Mouse (Mus musculus): Measurements from ENCODE around the gene Gm36210.

The Gm36210 gene

GRCm38 (mm10) chr7:4923586-4924364 lies 17.5 kb upstream of the Gm36210 start:
- CTCF ChIA-PET: no interaction called here

DNA sequence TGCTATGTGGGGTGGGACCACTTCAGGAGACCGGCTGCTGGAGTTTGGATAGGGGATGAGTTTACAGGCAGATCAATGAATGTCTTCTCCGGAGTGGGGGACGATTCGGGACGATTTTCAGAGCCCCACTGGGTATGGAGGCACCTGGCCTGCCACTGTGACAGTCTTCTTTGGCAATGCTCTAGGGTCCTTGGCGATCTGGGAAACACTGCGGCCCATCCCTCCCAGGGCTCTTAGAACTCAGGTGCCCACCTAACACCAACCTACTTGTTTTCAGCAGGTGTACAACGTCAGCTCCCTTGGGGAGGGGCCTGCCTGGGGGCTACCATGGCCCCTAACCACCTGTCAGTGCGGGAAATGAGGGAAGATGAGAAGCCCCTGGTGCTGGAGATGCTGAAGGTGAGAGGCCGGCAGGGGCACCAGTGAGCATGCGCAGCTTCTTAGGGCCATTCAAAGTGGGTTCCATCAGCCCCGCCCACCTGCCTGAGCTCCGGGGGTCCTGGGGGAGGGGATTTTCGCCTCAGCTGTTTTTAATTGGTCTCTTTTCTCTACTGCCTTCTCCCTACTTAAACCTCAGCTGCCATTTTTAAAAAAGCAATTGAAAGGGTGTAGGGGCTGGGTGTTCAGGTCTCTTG lies 16.7 kb upstream of the Gm36210 start:
- CTCF ChIA-PET: interaction anchor here (1.1 kb wide), 1 partner anchor 12 kb away, joined by 3 read pairs; no protein-coding TSS in a partner anchor

DNA sequence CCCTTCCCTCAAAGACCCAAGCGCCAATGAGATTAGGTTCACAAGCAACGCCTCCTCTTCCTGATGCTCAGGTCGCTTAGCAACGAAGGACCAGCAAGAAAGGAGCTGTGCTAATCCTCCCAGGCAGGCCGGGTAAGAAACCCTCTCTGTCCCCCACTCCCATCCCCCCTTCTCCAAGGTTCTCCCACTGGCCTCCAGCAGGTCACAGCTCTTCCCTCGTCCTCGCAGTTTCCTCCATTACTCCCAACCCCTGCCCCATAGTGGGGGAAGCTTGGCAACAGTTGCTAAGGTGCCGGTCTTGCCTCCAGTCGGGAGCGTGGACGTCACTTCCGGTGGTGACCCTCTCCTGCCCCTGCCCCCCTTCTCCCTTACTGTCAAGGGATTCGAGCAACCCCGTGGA lies 16.2 kb upstream of the Gm36210 start:
- CTCF ChIA-PET: interaction anchor here (1.1 kb wide), 1 partner anchor 11 kb away, joined by 3 read pairs; no protein-coding TSS in a partner anchor

- CTCF ChIA-PET: interaction anchor here (1.1 kb wide), 1 partner anchor 11 kb away, joined by 3 read pairs; no protein-coding TSS in a partner anchor
These were observed 15.6 kb upstream of the Gm36210 start, which contains the start of gene Nat14 for GRCm38 (mm10) chr7:4921824-4922482. TSS of gene Nat14 (plus strand) at chr7:4922028.

- CTCF ChIA-PET: no interaction called here
These were observed 14.9 kb upstream of the Gm36210 start for GRCm38 (mm10) chr7:4920976-4921823.

DNA sequence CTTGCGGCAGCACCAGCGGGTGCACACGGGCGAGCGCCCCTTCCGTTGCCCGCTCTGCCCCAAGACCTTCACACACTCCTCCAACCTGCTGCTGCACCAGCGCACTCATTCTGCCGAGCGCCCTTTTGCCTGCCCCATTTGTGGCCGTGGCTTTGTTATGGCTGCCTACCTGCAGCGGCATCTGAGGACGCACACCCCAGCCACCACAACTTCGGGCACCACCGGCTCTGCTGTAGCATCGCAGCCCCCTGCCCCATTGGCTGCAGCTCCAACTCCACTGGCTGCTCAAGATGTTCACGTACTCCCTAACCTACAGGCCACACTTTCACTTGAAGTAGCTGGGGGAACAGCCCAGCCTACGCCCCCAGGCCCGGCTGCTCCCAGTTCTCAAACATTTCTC lies 14.2 kb upstream of the Gm36210 start:
- CTCF ChIA-PET: no interaction called here

GRCm38 (mm10) chr7:4919971-4920370 lies 13.7 kb upstream of the Gm36210 start:
- CTCF ChIA-PET: no interaction called here

DNA sequence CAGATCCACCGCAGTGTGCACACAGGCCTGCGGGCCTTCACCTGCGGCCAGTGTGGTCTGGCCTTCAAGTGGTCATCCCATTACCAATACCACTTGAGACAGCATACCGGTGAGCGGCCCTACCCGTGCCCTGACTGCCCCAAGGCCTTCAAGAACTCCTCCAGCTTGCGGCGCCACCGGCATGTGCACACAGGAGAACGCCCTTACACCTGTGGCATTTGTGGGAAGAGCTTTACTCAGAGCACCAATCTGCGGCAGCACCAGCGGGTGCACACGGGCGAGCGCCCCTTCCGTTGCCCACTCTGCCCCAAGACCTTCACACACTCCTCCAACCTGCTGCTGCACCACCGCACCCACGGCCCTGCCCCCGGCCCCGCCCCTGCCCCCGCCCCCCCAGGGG lies 12.8 kb upstream of the Gm36210 start:
- CTCF ChIA-PET: no interaction called here

GRCm38 (mm10) chr7:4918681-4919080 lies 12.4 kb upstream of the Gm36210 start:
- CTCF ChIA-PET: no interaction called here

GRCm38 (mm10) chr7:4917494-4917893 lies 11.2 kb upstream of the Gm36210 start:
- CTCF ChIA-PET: no interaction called here

DNA sequence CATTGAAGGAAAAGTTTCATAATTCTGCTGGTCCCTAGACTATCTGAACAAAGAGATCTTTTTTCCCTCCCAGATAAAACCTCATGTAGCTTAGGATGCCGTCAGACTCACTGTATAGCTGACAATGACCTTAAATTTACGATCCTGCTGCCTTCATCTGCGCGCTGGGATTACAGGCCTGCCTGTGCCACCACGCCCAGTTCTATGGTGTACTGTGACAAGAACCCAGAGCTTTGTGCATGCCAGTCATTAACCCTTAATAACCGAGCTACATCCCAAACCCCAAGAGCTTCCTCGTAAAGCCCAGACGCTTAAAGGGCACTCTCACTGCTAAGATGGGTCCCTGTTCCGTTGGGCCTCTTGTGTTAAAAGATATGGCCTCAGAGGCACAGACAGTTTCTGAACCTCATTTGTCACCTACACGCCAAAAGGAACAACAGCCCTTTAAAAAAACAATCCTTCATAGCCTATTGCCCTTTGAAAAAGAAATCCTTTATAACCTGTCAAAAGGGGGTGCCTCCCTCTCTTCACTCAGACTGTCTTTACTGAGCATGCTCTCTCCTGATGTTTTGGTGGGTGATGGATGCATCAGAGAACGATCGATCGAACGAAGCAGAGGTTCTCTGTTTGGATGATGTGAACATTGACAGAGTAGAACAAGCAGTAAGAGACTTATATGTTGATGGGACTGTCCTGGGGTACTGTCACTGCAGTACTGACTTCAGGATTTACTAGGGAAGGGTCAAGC lies 9.5 kb upstream of the Gm36210 start:
- CTCF ChIA-PET: no interaction called here

DNA sequence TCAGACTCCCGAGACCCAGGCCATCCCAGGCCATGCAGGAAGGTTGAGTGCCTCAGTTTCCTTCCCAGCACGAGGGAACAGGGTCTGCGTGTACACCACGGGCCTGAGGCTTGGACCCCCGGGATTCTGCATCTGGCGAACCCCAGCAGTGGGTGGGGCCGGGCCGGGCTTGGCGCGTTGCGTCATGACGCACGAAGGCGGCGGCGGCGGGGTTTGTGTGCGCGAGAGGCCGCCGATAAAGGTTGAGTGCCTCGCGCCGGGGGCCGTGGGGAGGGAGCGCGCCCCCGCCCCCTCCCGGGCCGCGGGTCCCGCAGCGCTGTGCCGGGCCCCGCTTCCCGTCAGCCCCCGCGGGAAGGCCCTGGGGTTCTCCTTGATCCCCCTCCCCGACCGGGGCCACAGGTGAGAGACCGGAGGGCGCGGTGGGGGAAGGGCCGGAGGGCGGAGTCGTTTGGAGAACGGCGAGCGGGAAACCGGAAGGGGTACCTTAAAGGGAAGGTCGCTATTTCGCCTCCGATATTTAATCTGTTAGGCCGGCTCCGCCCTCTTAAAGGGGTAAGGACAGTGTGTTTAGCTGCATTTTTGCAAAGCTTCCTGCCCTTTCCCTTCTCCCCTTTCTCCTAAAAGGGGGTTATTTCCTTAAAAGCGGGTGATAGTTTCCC lies 8.8 kb upstream of the Gm36210 start, which contains the start of gene Zfp628:
TSS of gene Zfp628 (plus strand) at position 211 of the 659 bp plus-strand sequence.
- CTCF ChIA-PET: interaction anchor here (0.7 kb wide), 2 partner anchors 159 to 761 kb away, joined by 3 to 7 read pairs; no protein-coding TSS in a partner anchor

- CTCF ChIA-PET: no interaction called here
These were observed 5.9 kb upstream of the Gm36210 start for GRCm38 (mm10) chr7:4912248-4912647.

- CTCF ChIA-PET: interaction anchor here (0.8 to 0.9 kb wide), 2 partner anchors 11 to 34 kb away, joined by 3 read pairs; no protein-coding TSS in a partner anchor
These were observed 5.2 kb upstream of the Gm36210 start for GRCm38 (mm10) chr7:4911561-4911960.

- CTCF ChIA-PET: no interaction called here
These were observed 3.9 kb downstream of the Gm36210 start for GRCm38 (mm10) chr7:4902404-4902803.

- CTCF ChIA-PET: no interaction called here
These were observed 5.1 kb downstream of the Gm36210 start for GRCm38 (mm10) chr7:4901171-4901570.

GRCm38 (mm10) chr7:4900523-4900851 lies 5.8 kb downstream of the Gm36210 start:
- CTCF ChIA-PET: interaction anchor here (0.5 to 0.7 kb wide), 2 partner anchors 21 to 39 kb away, joined by 3 to 9 read pairs; no protein-coding TSS in a partner anchor

GRCm38 (mm10) chr7:4899649-4900522 lies 6.4 kb downstream of the Gm36210 start:
- CTCF ChIA-PET: interaction anchor here (0.5 to 0.7 kb wide), 2 partner anchors 20 to 40 kb away, joined by 3 to 9 read pairs; no protein-coding TSS in a partner anchor
